Mouse (Mus musculus) MEL (cell line): ENCODE measurements around the gene Akt3.

Experiments
- CTCF ChIP-seq, 3 experiments: IDR thresholded peaks in 2 of 3; conservative IDR thresholded peaks in 1 of 3; 2 replicates each; pipeline ENCODE4 v1.5.1; 2011 to 2012; ENCODE audit warnings: low read length in 3 of 3, low read depth in 2 of 3, mild to moderate bottlenecking in 2 of 3, improper control_type of control experiment in 1 of 3, inconsistent platforms in 1 of 3, mixed read lengths in 1 of 3, moderate library complexity in 1 of 3; ENCODE audit not compliant: control insufficient read depth in 1 of 3, insufficient read depth in 1 of 3, poor library complexity in 1 of 3, severe bottlenecking in 1 of 3
- GATA1 ChIP-seq: IDR thresholded peaks from 2 replicates; pipeline ENCODE4 v1.6.1; 2011; ENCODE audit warnings: low read depth, low read length, improper control_type of control experiment
- MAX ChIP-seq: IDR thresholded peaks from 2 replicates; pipeline ENCODE4 v1.6.1; 2011; ENCODE audit warnings: low read length, improper control_type of control experiment
- MXI1 ChIP-seq: IDR thresholded peaks from 2 replicates; pipeline ENCODE4 v1.6.1; 2011; ENCODE audit warnings: mild to moderate bottlenecking, low read depth, low read length, improper control_type of control experiment
- NELFE ChIP-seq: IDR thresholded peaks from 2 replicates; pipeline ENCODE4 v1.6.1; 2011; ENCODE audit warnings: low read depth, low read length, improper control_type of control experiment
- POLR2A ChIP-seq, 2 experiments: IDR thresholded peaks; 2 replicates each; pipeline ENCODE4 v1.6.1; 2011 to 2012; ENCODE audit warnings: low read length in 2 of 2, mild to moderate bottlenecking in 2 of 2, control low read depth in 1 of 2, improper control_type of control experiment in 1 of 2, low read depth in 1 of 2, moderate library complexity in 1 of 2; ENCODE audit not compliant: control insufficient read depth in 1 of 2, insufficient read depth in 1 of 2, poor library complexity in 1 of 2
- TAL1 ChIP-seq: IDR thresholded peaks from 2 replicates; pipeline ENCODE4 v1.6.1; 2012; ENCODE audit warnings: mild to moderate bottlenecking, inconsistent platforms, low read length, moderate library complexity, mixed read lengths

DNA sequence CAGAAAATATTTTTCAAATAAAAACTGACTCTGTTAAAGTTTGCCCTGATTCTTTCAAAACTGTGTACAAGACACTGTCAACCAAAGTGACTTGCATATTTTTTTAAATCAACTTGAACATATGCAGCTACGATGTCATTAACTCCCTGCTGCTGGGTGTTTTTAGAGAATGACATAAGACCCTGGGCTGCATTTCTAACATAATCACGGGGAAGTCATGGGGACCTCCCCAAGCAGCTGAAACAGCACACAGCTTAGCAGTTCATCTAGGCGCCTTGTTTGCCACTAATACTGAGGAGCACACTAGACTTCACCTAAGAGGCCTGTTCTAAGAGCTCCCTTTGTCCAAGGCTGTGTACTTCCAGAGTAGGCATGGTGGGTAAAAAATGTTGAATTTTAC lies 242.1 kb downstream of the Akt3 start:
- no peak for TF ChIP-seq CTCF (IDR thresholded peaks at IDR 0.05 in 2 of 3, conservative IDR thresholded peaks at IDR 0.05 in 1 of 3; ENCODE audit: control insufficient read depth in 1 of 3, insufficient read depth in 1 of 3, low read depth in 2 of 3, low read length in 3 of 3, poor library complexity in 1 of 3, severe bottlenecking in 1 of 3)
- no peak for TF ChIP-seq GATA1
- TF ChIP-seq POLR2A (IDR thresholded peaks at IDR 0.05; ENCODE audit: control insufficient read depth in 1 of 2, insufficient read depth in 1 of 2, low read depth in 1 of 2, low read length in 2 of 2, poor library complexity in 1 of 2): no peak
- TF ChIP-seq MXI1: no peak
- TF ChIP-seq TAL1: no peak
- TF ChIP-seq NELFE: no peak
- no peak for TF ChIP-seq MAX
